Mouse (Mus musculus) stomach, embryonic 16.5 days (tissue): ENCODE measurements around the gene Alkbh7. TPM values are rescaled to one million over a fixed set of nuclear protein-coding genes. Genes with fewer than 3 reads are reported as not detected.

ENCODE experiments used
- ATAC-seq: fragments of 200-750 bp; cut with Nextera tagmentation; 2 replicates; pipeline ENCODE4 v1.8.0; 2017; ENCODE audit warnings: moderate number of reproducible peaks, moderate TSS enrichment; ENCODE audit not compliant: insufficient read depth, low FRiP score
- H3K27ac ChIP-seq: fragments of 300-500 bp; sonication (generic); 2 replicates; pipeline ENCODE4 v1.5.1; 2014; ENCODE audit warnings: low read length
- H3K27me3 ChIP-seq: fragments of 300-500 bp; sonication (generic); 2 replicates; pipeline ENCODE4 v1.6.1; 2014; ENCODE audit warnings: low read length, control low read depth, mixed read lengths; ENCODE audit not compliant: control insufficient read depth, insufficient read depth
- H3K36me3 ChIP-seq: fragments of 300-500 bp; sonication (generic); 2 replicates; pipeline ENCODE4 v1.6.1; 2014; ENCODE audit warnings: low read length; ENCODE audit not compliant: control insufficient read depth, insufficient read depth
- H3K4me1 ChIP-seq: fragments of 300-500 bp; sonication (generic); 2 replicates; pipeline ENCODE4 v1.6.1; 2014; ENCODE audit warnings: low read length, control low read depth, mixed read lengths; ENCODE audit not compliant: control insufficient read depth, insufficient read depth
- H3K4me2 ChIP-seq: fragments of 300-500 bp; sonication (generic); 2 replicates; pipeline ENCODE4 v1.6.1; 2014; ENCODE audit warnings: low read depth, low read length, mixed read lengths
- H3K4me3 ChIP-seq: fragments of 300-500 bp; sonication (generic); replicated peaks from 2 replicates; pipeline ENCODE4 v1.5.1; 2014; ENCODE audit warnings: mild to moderate bottlenecking, low read length
- H3K9ac ChIP-seq: fragments of 300-500 bp; sonication (generic); 2 replicates; pipeline ENCODE4 v1.6.1; 2014; ENCODE audit warnings: low read length
- H3K9me3 ChIP-seq: fragments of 300-500 bp; sonication (generic); replicated peaks from 2 replicates; pipeline ENCODE4 v1.6.1; 2016; ENCODE audit warnings: low read length, control low read depth; ENCODE audit not compliant: control insufficient read depth
- WGBS: fragments of 180-500 bp; shearing (Covaris S2); extraction: QIAGEN DNeasy Blood & Tissue Kit; methylation state at CpG from one replicate; pipeline ENCODE4 v1.1.7; 2014; 5-methylcytosine and 5-hydroxymethylcytosine counted together
- polyA plus RNA-seq: library from polyadenylated mRNA; unstranded; fragments of >200 nt; fragmentation: Nextera tagmentation; extraction: Ambion mirVana; gene quantifications from 2 replicates; pipeline ENCODE4 v1.2.1, GENCODE M21; 2015

Gene Alkbh7
- polyA plus RNA-seq, 1 experiment from 2014 or later = 35.7 TPM

GRCm38 (mm10) chr17:57038978-57039377 is 41.8 kb downstream of the Alkbh7 start:
- no peak overlapping the region for H3K4me3 ChIP-seq
- no peak for ATAC-seq
- no peaks in the 10 kb centered on the region for H3K36me3 ChIP-seq
- no peaks in the 10 kb centered on the region for H3K27me3 ChIP-seq
- H3K9ac ChIP-seq = no peak overlapping the region
- H3K4me2 ChIP-seq = no peak overlapping the region
- no peaks in the 10 kb centered on the region for H3K9me3 ChIP-seq
- H3K4me1 ChIP-seq = no peaks in the 10 kb centered on the region; the same call in 1 of the 2 replicates
- WGBS = 42% methylated on average over 8 of the region's 8 CpGs
- no peak overlapping the region for H3K27ac ChIP-seq

GRCm38 (mm10) chr17:57041554-57041953 is 44.4 kb downstream of the Alkbh7 start, which contains the start of gene Slc25a41:
TSS of gene Slc25a41 (minus strand) at chr17:57041654.
- Histone ChIP-seq H3K4me1 (no peaks in the 10 kb centered on the region; the same call in 1 of the 2 replicates), H3K4me2 (no peak within 1 kb of the TSS), H3K9me3 (no peaks in the 10 kb centered on the region), H3K9ac (no peak within 1 kb of the TSS), H3K36me3 (no peaks in the 10 kb centered on the region), H3K27ac (no peak within 1 kb of the TSS), H3K4me3 (no peak within 1 kb of the TSS), H3K27me3 (no peaks in the 10 kb centered on the region)
- ATAC-seq = no peak
- 75% methylated on average over 8 of the region's 8 CpGs for WGBS

GRCm38 (mm10) chr17:57047406-57047805 is 50.3 kb downstream of the Alkbh7 start:
- Histone ChIP-seq H3K4me1 (no peaks in the 10 kb centered on the region), H3K4me2 (no peak overlapping the region), H3K36me3 (peaks cover 3% of the 10 kb centered on the region; the same call in 1 of the 2 replicates), H3K9ac (no peak overlapping the region), H3K27ac (no peak overlapping the region), H3K27me3 (no peaks in the 10 kb centered on the region), H3K4me3 (no peak overlapping the region), H3K9me3 (no peaks in the 10 kb centered on the region)
- WGBS = 38% methylated on average over 5 of the region's 5 CpGs
- ATAC-seq = no peak

- 90% methylated on average over 3 of the region's 3 CpGs for WGBS
- Histone ChIP-seq H3K36me3 (peaks cover 3% of the 10 kb centered on the region; the same call in 1 of the 2 replicates), H3K9me3 (no peaks in the 10 kb centered on the region)
Observed at GRCm38 (mm10) chr17:57048816-57049215, 51.7 kb downstream of the Alkbh7 start.

More at GRCm38 (mm10) chr17:57048816-57049215, 51.7 kb downstream of the Alkbh7 start:
- Histone ChIP-seq H3K27me3 (no peaks in the 10 kb centered on the region), H3K4me2 (no peak overlapping the region), H3K9ac (no peak overlapping the region), H3K4me1 (no peaks in the 10 kb centered on the region), H3K4me3 (no peak overlapping the region), H3K27ac (no peak overlapping the region)
- ATAC-seq = no peak

Other genes with a start within 250 kb of the Alkbh7 start
- 4.5 and 6.2 TPM in 2 replicates for gene Nrtn, start 239.8 kb upstream of the Alkbh7 start, polyA plus RNA-seq
- gene Dus3l, start 232.6 kb upstream of the Alkbh7 start, polyA plus RNA-seq = 40.5 and 41.9 TPM in 2 replicates
- 1.0 and 1.1 TPM in 2 replicates for gene Prr22, start 227.1 kb upstream of the Alkbh7 start, polyA plus RNA-seq
- gene Rfx2, start 166.3 kb upstream of the Alkbh7 start, polyA plus RNA-seq = 5.5 and 6.5 TPM in 2 replicates
- not detected in 2 replicates for gene Acsbg2, start 122.9 kb upstream of the Alkbh7 start, polyA plus RNA-seq
- gene 1700061G19Rik, start 121.9 kb upstream of the Alkbh7 start, polyA plus RNA-seq = 0.45 and 0.60 TPM in 2 replicates
- gene Mllt1, start 61.9 kb upstream of the Alkbh7 start, polyA plus RNA-seq = 22.4 and 25.5 TPM in 2 replicates
- 0.46 and 1.0 TPM in 2 replicates for gene Acer1, start 15.2 kb upstream of the Alkbh7 start, polyA plus RNA-seq
- gene Clpp, start 7.0 kb upstream of the Alkbh7 start, polyA plus RNA-seq = 129 and 130 TPM in 2 replicates
- 0.56 TPM in 1 of 2 replicates, not detected in the other for gene Pspn, start 2.7 kb downstream of the Alkbh7 start, polyA plus RNA-seq
- 58.0 and 63.2 TPM in 2 replicates for gene Gtf2f1, start 13.9 kb downstream of the Alkbh7 start, polyA plus RNA-seq
- 0.67 and 0.90 TPM in 2 replicates for gene Gm17949, start 14.1 kb downstream of the Alkbh7 start, polyA plus RNA-seq
- gene Khsrp, start 34.2 kb downstream of the Alkbh7 start, polyA plus RNA-seq = 18.6 and 20.1 TPM in 2 replicates
- gene Slc25a41, start 44.3 kb downstream of the Alkbh7 start, polyA plus RNA-seq = not detected in 2 replicates
- gene Crb3, start 61.8 kb downstream of the Alkbh7 start, polyA plus RNA-seq = 62.6 and 65.5 TPM in 2 replicates
- 6.5 and 7.4 TPM in 2 replicates for gene Slc25a23, start 62.5 kb downstream of the Alkbh7 start, polyA plus RNA-seq
- 6.3 and 6.6 TPM in 2 replicates for gene Dennd1c, start 81.2 kb downstream of the Alkbh7 start, polyA plus RNA-seq
- 20.5 and 21.9 TPM in 2 replicates for gene Tubb4a, start 90.4 kb downstream of the Alkbh7 start, polyA plus RNA-seq
- gene Tnfsf9, start 108.0 kb downstream of the Alkbh7 start, polyA plus RNA-seq = 9.2 and 10.4 TPM in 2 replicates
- 0.17 TPM in 1 of 2 replicates, not detected in the other for gene Cd70, start 152.4 kb downstream of the Alkbh7 start, polyA plus RNA-seq
- 0.31 and 0.53 TPM in 2 replicates for gene Tnfsf14, start 196.8 kb downstream of the Alkbh7 start, polyA plus RNA-seq
- 17.0 and 19.5 TPM in 2 replicates for gene C3, start 230.8 kb downstream of the Alkbh7 start, polyA plus RNA-seq